Mouse (Mus musculus) erythroblast, embryonic 14.5 days (primary cell): Measurements from ENCODE around the gene Sart3.

Experiments used
- GATA1 ChIP-seq: IDR thresholded peaks from 2 replicates; pipeline ENCODE4 v1.6.1; 2012; ENCODE audit warnings: low read length, inconsistent platforms, mixed read lengths
- TAL1 ChIP-seq: IDR thresholded peaks from 3 replicates; pipeline ENCODE4 v1.6.1; 2012; ENCODE audit warnings: low read length, inconsistent platforms, mixed read lengths

DNA sequence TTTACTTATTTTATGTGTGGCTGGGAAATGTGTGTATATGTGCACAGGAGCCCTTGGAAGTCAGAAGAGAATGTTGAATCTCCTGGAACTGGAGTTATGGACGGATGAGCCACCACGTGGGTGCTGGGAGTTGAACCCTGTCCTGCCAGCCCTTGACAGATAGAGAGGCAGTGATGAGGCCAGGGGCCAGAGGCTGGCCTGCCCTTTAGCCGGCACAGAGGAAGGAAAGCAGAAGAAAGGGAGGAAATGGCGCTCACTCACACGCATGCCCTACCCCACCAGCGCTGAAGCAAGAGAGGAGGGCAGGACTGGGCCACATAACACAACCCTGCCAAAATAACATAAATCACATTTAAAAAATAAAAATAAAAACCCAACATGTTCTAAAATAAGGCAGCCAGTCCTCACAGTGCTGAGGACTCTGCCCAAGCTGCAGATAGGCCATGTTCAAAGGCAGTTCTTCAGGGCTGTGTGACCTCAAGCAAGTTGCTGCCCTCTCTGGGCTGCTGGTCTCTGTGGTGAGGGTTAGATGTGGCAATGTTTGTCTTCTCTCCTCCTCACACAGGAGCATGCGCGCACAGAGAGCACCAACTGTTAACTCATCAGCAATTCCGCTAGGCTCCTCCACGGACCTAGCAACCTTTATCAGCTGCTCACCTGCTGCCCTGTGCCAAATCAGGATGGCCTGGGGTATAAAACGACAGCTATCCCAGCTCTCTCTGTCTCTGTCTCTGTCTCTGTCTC lies 18.3 kb upstream of the Sart3 start:
- TF ChIP-seq GATA1 (no peak), TAL1 (no peak)
